Mouse (Mus musculus): ENCODE measurements around the gene Wdr20.
"Not testable (repeated sequence)": the region's sequence is repeated elsewhere in the genome, so short reads cannot be mapped to it uniquely, and the experiment has no call there.

Wdr20 gene

DNA sequence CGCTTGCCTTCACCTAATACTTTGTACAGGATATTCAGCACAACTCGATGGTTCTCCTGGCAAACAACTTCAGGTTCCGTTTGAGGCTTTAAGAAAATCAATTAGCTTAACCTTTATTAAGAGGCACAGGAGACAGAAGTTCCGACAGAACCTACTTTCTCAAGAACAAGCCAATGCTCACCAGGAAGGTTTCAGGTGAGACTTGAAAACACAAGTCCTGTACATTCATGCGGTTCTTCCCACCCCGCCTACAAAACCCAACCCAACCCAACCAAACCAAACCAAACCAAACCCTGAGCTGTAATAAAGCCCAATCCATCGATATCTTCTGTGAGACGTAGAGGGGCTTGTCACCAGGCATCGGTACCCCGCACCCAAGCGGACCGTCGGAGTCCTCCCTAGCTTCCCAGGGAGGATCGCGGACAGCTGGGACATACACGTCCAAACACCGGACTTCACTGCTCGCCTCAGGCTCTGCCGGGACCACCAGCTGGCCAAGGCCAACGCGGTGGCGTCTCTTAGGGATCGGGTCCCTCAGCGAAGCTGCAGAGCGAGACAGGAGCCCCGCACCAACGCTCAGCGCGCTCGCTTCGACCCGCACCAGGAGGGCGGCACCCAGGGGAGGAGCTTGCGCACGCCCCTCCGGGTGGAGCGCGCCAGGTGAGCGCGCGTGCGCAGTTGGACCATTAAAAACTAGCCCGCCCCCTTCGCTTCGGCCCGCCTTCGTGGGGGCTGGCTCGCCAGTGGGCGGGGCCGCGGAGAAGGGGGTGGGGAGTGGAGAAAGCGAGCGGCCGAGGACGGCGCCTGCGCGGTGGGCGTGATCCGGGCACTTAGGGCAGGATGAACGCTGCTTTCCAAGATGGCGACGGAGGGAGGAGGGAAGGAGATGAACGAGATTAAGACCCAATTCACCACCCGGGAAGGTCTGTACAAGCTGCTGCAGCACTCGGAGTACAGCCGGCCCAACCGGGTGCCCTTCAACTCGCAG, at the start of gene Wdr20:
Gene Wdr20, plus strand, starts transcription at position 775 of the 988 bp plus-strand sequence.
- peak; percentile 78 for DNase-seq (ENCODE audit: extremely low read depth, low read depth)

DNA sequence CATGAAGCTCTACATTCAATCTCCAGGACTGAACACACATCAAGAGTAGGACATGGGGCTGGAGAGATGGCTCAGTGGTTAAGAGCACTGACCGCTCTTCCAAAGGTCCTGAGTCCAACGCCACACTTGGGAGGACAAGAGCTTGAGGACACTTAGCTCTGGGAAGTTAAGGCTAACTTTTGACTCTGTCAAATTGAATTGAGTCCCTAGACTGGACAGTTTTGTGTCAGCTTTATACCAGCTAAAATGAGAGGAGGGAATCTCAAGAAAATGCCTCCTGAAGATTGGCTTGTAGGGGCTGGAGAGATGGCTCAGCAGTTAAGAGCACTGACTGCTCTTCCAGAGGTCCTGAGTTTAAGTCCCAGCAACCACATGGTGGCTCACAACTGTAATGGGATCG, 48.8 kb upstream of the Wdr20 start:
- not testable (repeated sequence) for DNase-seq (ENCODE audit: extremely low read depth, low read depth)

DNA sequence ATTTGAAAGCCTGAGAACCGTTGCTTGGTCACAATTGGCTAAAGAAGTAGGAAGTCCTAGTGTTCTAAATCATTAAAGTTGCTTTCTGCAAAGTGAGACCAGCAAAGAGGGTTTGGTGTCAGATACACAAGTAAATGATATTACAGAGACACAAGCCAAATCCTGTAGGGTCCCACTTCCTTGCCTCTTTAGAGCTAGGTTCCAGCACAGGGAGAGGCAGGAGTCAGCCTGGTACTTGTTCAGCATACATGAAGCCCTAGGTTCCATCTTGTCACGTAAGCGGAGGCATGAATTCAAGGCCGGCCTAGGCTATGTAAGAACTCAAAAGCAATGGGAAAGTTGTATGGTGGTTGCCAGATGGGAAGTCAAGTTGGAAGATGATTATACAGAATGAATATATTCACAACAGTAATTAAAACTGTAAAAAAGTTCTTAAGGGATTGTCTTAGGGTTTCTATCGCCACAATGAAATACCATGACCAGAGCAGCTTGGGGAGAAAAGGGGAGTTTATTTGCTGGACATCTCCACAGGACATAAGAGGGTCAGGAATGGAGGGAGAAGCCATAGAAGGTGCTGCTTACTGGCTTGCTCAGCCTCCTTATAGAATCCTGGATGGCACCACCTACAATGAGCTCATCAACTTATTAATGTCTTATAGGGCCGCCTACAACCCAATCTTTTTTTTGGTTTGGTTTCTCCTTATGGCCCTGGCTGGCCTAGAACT, 47.7 kb upstream of the Wdr20 start:
- no peak for DNase-seq (ENCODE audit: extremely low read depth, low read depth)

DNA sequence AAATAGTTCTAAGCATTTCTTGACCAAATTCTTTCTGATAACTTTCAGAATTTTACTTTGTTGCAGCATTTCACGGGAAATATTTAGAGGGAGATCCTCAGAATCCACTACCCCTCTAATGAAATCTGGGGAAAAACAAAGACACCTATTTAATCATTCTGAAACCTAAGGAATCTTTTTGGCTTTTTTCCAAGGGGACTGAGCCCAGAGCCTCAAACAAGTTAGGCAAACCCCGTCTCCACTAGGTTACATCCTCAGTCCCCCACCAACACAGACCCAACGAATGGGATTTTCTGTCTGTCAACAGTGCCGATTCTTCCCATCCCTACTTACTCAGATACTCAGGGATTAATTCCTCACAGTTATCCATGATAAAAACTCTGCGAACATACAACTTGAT, 44.4 kb upstream of the Wdr20 start:
- DNase-seq (ENCODE audit: extremely low read depth, low read depth): not testable (repeated sequence)

DNA sequence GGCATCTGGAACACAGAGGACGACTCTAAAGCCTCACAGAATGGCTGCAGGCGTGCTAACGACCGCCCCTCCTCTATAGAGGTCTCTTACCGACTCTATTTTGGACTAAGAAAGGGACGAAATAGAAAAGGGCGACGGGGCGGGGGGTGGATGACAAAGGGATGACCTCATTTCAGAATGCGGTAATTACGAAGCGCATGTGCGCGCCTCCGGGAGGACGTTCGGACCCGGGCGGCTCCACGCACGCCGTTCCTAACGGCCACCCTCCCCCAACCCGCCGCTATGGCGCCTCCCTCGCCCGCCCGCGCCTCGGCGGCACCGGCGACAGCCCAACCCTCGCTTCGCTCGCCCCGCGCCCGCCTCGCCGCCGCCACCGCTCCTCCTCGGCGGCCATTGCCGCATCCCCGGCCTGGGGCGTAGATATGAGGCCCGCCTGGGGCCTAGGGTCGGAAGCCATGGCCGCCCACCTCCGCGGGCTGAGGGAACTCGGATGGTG, 42.0 kb upstream of the Wdr20 start:
- DNase-seq (ENCODE audit: extremely low read depth, low read depth): no peak

DNA sequence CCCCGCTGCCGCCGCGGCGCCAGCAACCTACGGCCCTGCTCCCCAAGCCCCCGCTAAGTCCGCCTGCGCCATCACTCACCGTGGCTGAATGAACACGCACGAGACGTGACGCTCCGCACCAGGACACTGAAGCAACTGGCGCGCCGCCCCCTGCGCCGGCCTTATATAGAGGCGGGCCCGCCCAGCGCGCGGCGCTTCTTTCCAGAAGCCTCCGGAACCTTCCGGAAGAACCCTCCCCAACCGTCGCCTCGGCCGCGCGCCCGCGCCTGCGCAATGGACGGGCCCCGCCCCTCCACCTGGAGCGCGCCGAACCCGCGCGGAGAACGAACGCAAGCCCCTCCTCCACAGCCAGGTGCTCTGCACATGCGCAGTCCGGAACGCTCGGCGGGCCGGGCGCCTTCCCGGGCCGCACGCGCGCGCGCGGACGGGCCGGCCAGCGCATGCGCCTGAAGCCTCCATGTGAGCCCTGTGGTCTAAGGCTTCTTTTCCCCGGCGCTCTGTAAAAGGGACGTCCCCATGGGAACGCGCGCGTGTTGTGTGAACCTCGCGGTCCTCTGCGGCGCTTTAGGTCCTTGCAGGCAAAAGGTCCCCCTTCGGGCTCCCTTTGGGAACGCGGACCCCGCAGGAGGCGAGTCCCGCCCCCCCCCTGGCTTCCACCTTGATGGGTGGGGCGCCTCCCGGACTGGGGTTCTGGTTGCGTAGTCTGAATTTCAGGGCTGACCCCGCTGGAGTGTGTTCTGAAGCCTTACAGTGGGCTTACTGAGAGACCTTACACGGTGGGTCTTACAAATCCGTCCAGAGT, 41.4 kb upstream of the Wdr20 start:
- peak; percentile 71 for DNase-seq (ENCODE audit: extremely low read depth, low read depth)

DNA sequence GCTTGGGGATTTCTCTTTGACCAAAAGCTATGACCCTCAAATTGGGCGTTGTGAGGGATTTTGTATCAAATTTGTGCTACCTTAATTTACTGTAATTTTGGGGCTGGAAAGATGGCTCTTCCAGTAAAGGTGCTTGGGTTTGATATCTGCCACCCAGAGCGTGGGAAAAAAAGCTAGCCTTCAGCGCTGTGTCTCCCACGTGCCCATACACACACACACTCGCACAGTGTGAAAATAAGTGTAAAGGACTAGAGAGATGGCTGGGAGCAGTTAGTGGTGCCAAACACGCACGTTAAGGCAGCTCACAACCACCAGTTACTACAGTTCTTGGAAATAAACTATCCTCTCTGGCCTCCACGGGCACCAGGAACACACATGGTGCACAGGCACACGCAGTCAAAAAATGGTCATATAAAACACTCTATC, 40.8 kb upstream of the Wdr20 start:
- no peak for DNase-seq (ENCODE audit: extremely low read depth, low read depth)

DNA sequence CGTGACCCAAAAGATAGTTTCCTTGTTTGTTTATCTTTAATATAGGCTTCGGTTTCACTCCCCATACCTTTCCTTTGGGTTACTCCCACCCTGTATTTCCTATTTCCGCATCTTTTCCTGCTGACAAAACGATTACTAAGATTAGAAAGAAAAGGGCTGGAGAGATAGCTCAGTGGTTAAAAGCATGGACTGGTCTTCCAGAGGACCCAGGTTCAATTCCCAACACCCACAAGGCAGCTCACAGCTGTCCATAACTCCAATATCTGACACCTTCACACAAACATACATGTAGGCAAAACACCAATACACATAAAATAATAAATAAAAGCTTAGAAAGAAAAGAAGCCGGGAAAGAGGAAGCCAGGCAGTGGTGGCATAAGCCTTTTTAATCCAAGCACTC, 40.3 kb upstream of the Wdr20 start:
- DNase-seq (ENCODE audit: extremely low read depth, low read depth): no peak

DNA sequence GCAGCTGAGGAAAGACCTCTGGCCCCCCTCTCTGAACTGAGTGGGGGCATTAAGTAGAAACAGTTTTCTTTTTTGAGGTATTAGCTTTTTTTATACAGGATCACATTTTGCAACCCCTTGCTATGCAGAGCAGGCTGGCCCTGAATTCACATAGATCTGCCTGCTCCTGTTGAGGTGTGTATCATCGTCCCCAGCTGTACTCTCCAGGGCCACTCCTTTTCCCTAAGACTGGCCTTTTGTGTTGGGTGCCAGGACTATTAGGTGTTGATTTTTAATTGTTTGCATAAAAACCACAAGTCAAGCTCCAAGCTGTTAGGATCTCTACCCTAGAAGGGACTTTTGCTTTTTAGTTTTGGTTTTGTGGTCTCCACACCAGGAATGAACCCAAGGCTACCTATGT, 39.7 kb upstream of the Wdr20 start:
- no peak for DNase-seq (ENCODE audit: extremely low read depth, low read depth)

DNA sequence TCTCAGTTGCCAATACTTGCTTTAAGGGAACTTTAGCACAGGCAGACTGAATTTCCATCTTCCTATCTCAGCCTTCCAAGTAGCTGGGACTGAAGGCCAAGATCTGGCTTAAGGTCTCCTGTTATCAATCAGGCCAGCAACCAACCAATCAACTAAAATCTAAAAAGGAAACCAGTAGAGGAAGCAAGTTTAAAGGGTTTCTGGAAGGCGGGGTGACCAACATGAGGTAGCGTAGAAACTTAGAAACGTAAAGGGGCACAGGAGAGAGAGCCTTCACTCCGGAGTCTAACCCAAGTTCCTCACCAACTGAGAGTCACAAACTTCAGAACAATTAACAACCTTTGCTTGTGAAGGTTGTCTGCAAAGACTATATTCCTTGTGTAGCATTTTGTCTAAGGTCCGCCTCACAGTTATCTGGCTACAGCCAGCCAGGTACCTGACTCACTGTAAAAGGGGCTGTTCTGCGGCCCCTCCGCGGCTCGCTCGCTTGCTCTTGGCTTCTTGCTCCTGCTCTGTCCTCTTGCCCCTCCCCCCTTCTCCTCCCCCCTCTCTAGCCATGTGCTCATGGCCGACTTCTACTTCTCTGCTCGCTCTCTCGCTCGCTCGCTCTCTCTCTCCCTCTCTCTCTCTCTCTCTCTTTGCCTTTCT, 39.1 kb upstream of the Wdr20 start:
- DNase-seq (ENCODE audit: extremely low read depth, low read depth): peak; percentile 89

DNA sequence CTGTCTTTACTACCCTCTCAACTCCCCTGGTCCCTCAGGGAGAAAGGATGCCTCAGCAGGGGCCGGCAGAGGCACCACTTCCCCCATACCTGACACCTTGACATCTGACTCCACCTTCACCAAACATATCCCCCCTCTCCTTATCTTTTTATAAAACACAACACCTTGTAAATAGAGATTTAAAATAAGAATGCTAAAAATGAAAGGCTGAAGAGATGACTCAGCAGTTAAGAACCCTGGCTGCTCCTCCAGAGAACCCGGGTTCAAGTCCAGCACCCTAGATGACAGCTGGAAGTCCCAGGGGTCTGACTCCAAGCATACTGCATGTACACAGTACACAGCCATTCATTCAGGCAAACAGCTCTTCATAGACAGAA, 38.6 kb upstream of the Wdr20 start:
- no peak for DNase-seq (ENCODE audit: extremely low read depth, low read depth)

DNA sequence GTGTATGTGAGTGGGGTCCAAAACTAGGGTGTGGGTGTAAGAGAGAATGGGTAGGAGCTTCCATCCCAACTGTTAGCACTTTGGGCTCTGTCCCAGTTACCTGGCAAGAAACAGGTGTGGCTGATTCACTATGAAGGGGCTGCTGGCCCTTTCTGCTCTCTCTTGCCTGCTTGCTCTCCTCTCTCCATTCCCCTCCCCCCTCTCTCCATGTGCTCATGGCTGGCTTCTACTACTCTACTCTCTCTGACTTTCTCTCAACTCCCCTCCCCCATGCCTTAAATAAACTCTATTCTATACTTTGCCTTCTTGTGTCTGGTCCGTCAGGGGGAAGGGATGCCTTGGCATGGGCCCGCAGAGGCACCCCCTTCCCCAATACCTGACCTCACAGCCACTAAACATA, 37.0 kb upstream of the Wdr20 start:
- no peak for DNase-seq (ENCODE audit: extremely low read depth, low read depth)

DNA sequence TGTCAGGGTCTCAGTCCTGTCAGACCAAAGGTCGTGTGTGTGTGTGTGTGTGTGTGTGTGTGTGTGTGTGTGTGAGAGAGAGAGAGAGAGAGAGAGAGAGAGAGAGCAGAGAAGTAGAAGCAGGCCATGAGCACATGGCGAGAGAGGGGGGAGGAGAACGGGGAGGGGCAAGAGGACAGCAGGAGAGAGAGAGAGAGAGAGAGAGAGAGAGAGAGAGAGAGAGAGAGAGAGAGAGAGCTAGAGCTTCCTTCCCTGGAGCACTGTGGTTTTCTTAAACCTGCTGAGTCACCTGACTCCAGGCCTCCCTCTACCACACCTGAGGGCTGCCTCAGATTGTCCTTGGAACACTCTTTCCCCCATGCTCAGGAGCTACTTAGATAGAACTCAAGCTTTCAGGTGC, 36.4 kb upstream of the Wdr20 start:
- peak; percentile 70 for DNase-seq (ENCODE audit: extremely low read depth, low read depth)

DNA sequence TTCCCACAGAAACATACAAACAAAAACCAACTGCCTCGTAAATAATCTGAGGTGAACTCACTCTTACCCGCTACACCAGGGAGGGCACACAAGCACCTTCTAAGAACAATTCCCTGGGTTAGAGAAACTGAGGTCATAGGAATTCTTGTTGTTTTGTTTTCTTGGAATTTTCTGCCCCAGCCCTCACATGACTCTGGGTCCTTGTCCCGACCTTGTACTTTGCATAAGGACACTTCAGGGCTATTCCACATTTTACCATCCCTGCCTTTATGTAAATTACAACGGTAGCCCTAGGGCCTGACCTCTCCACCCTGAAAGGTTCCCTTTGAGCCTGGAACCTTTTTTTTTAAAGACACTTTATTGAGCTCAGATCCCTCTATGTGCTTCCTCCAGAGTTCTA, 35.2 kb upstream of the Wdr20 start, which contains the start of gene Hsp90aa1:
Gene Hsp90aa1, minus strand, starts transcription at position 173 of the 400 bp plus-strand sequence.
- no peak for DNase-seq (ENCODE audit: extremely low read depth, low read depth)

DNA sequence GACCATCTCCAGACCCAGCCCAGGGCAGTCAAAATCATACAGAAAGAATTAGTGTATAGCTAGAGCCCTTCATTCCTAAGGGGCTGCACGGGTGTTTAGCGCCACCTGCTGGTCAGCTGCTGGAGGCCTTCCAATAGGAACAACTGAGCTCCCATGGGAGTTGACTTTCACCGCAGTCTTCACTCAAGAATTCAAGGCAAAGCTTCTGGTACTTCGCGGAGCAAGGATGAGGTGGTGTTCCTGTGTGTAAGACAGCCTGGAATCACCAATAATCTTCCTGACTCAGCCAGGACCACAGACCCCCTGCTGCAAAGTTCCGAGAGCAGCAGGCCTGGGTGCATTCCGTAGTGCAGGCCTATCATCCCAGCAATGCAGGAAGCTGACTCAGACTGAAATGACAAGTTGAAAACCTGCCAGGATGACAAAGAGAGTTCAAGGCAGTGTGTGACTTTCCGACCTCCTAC, 34.7 kb upstream of the Wdr20 start:
- peak; percentile 75 for DNase-seq (ENCODE audit: extremely low read depth, low read depth)

DNA sequence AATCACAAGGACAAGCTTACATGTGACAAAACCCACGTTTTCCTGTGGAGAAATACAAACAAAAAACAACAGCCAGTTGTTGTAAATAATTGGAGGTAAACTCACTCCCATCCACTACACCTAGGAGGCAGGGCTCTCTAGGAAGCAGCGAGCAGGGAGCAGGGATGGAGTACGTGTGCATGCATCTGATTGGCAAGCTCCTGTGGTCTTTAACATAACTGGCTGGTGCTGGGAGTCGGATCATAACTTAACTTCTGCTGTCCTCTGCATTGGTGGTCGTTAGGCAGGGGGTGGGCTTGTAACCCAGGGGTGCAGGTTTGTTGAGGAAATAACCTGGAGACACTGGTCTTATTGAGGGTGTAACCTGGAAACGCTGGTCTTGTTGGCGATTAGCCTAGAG, 34.1 kb upstream of the Wdr20 start:
- DNase-seq (ENCODE audit: extremely low read depth, low read depth): no peak

DNA sequence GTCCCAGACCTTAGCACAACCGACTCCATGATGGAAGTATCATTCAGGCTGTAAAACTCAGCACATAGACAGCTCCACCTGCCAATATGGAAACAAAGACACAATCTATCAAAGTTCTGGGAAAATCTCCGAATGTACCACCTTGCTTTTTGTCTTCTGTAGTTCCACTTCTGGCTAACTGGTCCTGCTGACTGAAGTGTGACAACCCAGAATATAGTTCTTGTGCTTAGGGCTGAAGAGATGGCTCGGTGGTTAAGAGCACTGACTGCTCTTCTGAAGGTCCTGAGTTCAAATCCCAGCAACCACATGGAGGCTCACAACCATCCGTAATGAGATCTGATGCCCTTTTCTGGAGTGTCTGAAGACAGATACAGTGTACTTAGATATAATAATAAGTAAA, 32.3 kb upstream of the Wdr20 start:
- not testable (repeated sequence) for DNase-seq (ENCODE audit: extremely low read depth, low read depth)

DNA sequence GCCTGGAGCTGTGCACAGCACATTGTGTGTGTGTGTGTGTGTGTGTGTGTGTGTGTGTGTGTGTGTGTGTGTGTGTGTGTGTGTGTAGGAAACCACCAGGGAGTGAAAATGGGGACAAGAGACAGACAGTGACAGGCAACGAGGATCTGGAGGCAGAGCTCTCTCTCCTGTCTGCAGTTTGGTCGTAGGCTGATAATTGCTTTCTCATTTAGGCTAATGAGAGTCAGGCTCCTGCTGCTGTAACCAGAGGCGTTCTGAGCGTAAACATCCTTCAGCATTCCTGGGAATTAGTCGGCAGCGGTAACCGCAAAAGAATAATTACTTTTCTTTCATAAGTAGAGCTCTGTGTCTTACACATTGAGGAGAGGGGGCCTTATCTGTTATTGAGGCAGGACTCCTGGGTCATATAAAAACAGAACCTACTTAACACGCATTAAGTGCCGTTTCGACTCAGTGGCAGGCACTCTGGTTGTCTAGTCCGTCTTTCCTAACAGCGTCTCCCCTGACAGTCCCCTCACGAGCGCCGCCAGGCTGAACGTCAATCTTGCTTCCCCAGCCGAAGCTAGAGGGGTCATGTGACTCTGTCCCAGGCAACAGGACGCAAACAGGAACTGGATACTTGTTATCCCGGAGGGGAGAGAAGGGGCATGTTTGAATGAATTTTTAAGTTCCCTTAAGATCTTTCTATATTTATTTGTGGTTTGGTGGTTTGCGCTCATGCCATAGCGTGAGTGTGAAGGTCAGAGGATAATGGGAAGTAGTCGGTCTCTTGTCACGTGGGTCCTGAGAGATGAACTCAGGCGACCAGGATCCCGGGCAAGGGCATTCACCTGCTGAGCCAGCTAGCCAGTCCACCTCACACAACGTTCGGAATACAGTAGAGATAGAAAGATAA, 31.2 kb upstream of the Wdr20 start:
- DNase-seq (ENCODE audit: extremely low read depth, low read depth): peak; percentile 86

DNA sequence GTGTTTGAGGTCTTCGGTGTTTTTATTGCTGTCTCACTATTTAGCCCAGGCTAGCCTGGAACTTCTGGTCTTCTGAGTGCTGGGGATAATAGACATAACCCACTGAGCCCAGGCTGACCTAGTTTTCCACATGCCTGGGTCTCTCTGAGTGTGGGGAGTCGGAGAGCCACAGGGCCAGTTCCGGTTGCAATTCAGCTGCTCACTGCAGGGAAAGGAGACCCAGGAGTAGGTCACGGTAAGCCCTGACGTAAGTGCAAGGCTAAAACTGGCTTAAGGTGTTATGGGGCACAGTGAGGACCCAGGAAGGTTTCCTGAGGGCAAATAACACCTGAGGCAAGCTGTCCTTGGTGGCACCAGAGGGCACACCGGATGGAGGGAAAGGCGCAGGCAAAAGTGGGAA, 30.3 kb upstream of the Wdr20 start:
- no peak for DNase-seq (ENCODE audit: extremely low read depth, low read depth)

DNA sequence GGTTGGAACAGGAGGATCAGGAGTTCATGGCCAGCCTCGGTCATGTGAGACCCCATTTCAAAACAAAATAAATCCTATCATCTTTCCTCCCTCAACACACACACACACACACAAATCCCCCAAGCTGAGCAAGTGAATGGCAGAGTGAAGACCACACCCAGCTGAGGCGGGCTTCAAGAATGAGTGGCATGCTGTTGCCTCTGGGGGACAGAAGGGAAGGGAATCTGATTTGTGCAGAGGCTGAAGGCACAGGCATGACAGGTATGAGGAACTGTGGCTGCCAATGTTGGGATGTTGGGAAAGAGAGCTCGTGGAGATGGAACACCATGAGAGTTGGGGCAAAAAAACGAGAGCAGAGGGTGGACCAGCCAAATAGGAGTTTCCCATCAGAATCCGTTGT, 26.5 kb upstream of the Wdr20 start:
- no peak for DNase-seq (ENCODE audit: extremely low read depth, low read depth)
